Comparison of ENCODE assay signal across 28 mouse cellular contexts in genomic region chr2:72062931-72063330, GRCm38 (mm10).
DNase-seq lines count a peak whose midpoint lies in the region; ATAC-seq lines count a peak whose summit lies in the region.
"Had no signal": no experiment of that assay in that cellular context is flagged by ENCODE, and none has a peak within 500 bp of the region (broad histone marks: within the 10 kb centered on the region; RNA-seq: fewer than 3 reads in every experiment).

No protein-coding gene starts in this region.

- H3K27ac ChIP-seq in embryonic facial prominence, embryonic 10.5 days (replicated peaks): no peak overlapping the region
- H3K27ac ChIP-seq in limb, embryonic 10.5 days: no peak overlapping the region
- H3K27ac ChIP-seq: heart, adult 2 months; hindbrain, embryonic 14.5 days; limb, embryonic 12.5 days; liver, embryonic 15.5 days had no signal

- no peak for ATAC-seq in cerebellum, adult (ENCODE audit: insufficient number of reproducible peaks, low FRiP score, low TSS enrichment)
- ATAC-seq: forebrain, postnatal 0 days; inflammation-experienced regulatory T-cells, adult 6 months had no signal

- H3K4me3 ChIP-seq in embryonic facial prominence, embryonic 10.5 days: no peak overlapping the region
- H3K4me3 ChIP-seq in limb, embryonic 10.5 days: no peak overlapping the region
- H3K4me3 ChIP-seq: erythroblast, embryonic 14.5 days; heart, adult 2 months; heart, embryonic 12.5 days; limb, embryonic 12.5 days; liver, embryonic 15.5 days had no signal

- peaks cover 9% of the 10 kb centered on the region for H3K4me1 ChIP-seq in embryonic facial prominence, embryonic 10.5 days
- peaks cover 16% of the 10 kb centered on the region for H3K4me1 ChIP-seq in limb, embryonic 10.5 days
- H3K4me1 ChIP-seq: heart, embryonic 12.5 days; liver, embryonic 15.5 days had no signal

- H3K27me3 ChIP-seq in embryonic facial prominence, embryonic 10.5 days (replicated peaks; ENCODE audit: low read depth, poor library complexity, severe bottlenecking): no peaks in the 10 kb centered on the region
- no peaks in the 10 kb centered on the region for H3K27me3 ChIP-seq in limb, embryonic 10.5 days (ENCODE audit: low read depth, poor library complexity, severe bottlenecking)
- H3K27me3 ChIP-seq: heart, embryonic 12.5 days; limb, embryonic 12.5 days; liver, embryonic 15.5 days had no signal

- H3K36me3 ChIP-seq in embryonic facial prominence, embryonic 10.5 days (replicated peaks): no peaks in the 10 kb centered on the region
- no peaks in the 10 kb centered on the region for H3K36me3 ChIP-seq in limb, embryonic 10.5 days
- H3K36me3 ChIP-seq: heart, embryonic 12.5 days; limb, embryonic 12.5 days; liver, embryonic 15.5 days had no signal

- WGBS in embryonic facial prominence, embryonic 10.5 days: 38% methylated on average over 4 of the region's 4 CpGs
- 14% methylated on average over 4 of the region's 4 CpGs for WGBS in limb, embryonic 10.5 days

- DNase-seq in adipocyte (ENCODE audit: low spot score): peak; percentile 10
- DNase-seq in embryo, embryonic 10 days (ENCODE audit: low spot score): peak; percentile 82
- DNase-seq in embryonic facial prominence, embryonic 10.5 days (ENCODE audit: low spot score): peak; percentile 42
- DNase-seq in limb, embryonic 10.5 days (ENCODE audit: low spot score): peak; percentile 66
- DNase-seq in cerebellum, adult 8-10 months: no peak
- DNase-seq in retina, postnatal 1 day: no peak
- DNase-seq: adrenal gland, adult 2 months; adrenal gland, postnatal 36 days; B cell, adult 2 months; cerebellum, adult 2 months; cerebellum, postnatal 36 days; forebrain, postnatal 0 days; gastrocnemius, postnatal 36 days; heart, adult 2 months; kidney, adult 2 months; kidney, postnatal 10 days; layer of hippocampus, adult 9-11 months; lung, embryonic 14.5 days; lung, postnatal 14 days; thymus, adult 2 months; thymus, postnatal 36 days had no signal

- no peaks in the 10 kb centered on the region for H3K9me3 ChIP-seq in embryonic facial prominence, embryonic 10.5 days
- H3K9me3 ChIP-seq in limb, embryonic 10.5 days (replicated peaks): no peaks in the 10 kb centered on the region
- H3K9me3 ChIP-seq: heart, embryonic 12.5 days; limb, embryonic 12.5 days; liver, embryonic 15.5 days had no signal

Comparison
In these comparisons a context has a peak if more than half of its experiments do, and no peak if none do; other contexts are left out.
1. DNase-seq: peak in adipocyte (single experiment), embryo, embryonic 10 days (single experiment), embryonic facial prominence, embryonic 10.5 days (single experiment) and limb, embryonic 10.5 days (single experiment); none in cerebellum, adult 8-10 months (single experiment) and retina, postnatal 1 day (single experiment).